Mouse (Mus musculus): ENCODE data around the gene Prkrip1. TPM values are rescaled to one million over a fixed set of nuclear protein-coding genes. Genes with fewer than 3 reads are reported as not detected.

Prkrip1 gene
- 19.4 and 67.8 TPM in 2 replicates for polyA plus RNA-seq (2012; ENCODE audit: insufficient read depth, low replicate concordance)

DNA sequence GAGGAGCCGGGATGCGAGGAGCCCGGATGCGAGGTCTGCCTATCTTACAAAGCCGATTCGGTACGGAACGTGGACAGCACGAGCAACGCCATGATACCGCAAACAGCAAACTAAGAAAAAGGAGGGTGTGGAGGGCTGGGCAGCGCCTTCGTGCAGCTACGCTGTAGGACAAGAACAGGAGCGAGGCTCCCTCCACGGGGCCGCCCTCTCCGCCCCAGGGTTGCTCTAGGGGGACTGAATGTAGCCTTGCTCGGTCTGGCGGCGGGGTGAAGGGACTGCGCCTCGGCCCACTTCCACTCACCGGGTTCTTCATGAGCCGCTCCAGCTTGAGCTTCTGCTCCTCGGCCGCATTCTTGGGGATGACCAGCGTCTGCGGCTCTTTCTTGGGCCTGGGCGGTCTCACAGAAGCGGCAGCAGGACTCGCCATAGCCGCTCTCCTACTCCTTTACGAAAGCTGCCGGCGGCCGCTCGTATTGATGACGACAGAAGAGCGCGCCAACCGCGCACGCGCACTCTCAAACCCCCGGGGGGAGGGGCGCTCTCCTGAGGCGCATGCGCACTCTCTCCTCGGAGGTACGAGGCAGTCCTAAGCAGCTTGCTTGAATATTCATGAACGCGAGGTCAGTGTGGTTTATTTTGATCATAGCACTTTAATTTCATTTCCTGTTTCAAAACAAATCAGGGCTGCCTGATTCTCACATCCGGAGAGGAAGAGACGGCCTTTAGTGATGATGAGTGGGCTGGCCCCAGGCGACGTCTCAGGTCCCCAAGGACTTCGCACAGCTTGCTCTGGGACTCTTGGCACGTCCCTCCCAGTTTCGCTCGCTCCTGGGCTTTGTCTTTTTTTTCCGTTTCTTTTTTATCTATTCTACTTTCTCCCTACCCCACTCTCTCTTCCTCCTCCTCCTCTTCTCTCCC lies at the start of gene Prkrip1:
Prkrip1 (minus strand) TSS at position 490 of the 918 bp plus-strand sequence.
- TF ChIP-seq FLI1 (IDR thresholded peaks at IDR 0.05; ENCODE audit: low read length) (peak; percentile 37; the same call in 1 of the 2 replicates), GATA1 (IDR thresholded peaks at IDR 0.05; ENCODE audit: borderline replicate concordance, low read length) (no peak)
- Histone ChIP-seq H3K4me3 (replicated peaks) (peak within 1 kb of the TSS; percentile 99), H3K4me1 (peaks cover 26% of the 10 kb centered on the region), H3K36me3 (replicated peaks; ENCODE audit: low read length) (peaks cover 36% of the 10 kb centered on the region), H3K9me3 (no peaks in the 10 kb centered on the region), H3K27me3 (replicated peaks) (peaks cover 4% of the 10 kb centered on the region)

DNA sequence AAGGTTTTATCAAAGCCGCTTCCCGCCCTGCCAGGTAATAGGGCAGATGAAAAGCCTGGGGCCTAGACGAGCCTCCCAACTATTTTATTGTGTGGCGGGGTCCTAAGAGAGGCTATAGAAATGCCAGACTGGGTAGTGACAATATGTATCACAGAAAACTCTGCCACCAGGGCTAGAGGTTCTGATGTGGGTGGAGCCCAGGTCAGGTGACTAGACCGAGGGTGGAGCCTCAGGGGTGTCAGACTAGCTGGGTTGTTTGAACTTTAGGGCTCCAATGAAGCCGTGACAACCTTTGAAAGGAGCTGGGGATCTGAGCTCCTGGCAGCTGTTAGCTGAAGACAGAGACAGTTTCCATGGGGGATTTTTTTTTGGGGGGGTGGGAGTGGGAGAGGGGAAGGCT lies 49.7 kb upstream of the Prkrip1 start:
- Histone ChIP-seq H3K36me3 (replicated peaks; ENCODE audit: low read length) (peaks cover 39% of the 10 kb centered on the region), H3K4me1 (peaks cover 40% of the 10 kb centered on the region), H3K27me3 (replicated peaks) (peaks cover 28% of the 10 kb centered on the region), H3K9me3 (no peaks in the 10 kb centered on the region), H3K4me3 (replicated peaks) (no peak overlapping the region)
- TF ChIP-seq GATA1 (IDR thresholded peaks at IDR 0.05; ENCODE audit: borderline replicate concordance, low read length), result no peak
- no peak for TF ChIP-seq FLI1 (IDR thresholded peaks at IDR 0.05; ENCODE audit: low read length)

DNA sequence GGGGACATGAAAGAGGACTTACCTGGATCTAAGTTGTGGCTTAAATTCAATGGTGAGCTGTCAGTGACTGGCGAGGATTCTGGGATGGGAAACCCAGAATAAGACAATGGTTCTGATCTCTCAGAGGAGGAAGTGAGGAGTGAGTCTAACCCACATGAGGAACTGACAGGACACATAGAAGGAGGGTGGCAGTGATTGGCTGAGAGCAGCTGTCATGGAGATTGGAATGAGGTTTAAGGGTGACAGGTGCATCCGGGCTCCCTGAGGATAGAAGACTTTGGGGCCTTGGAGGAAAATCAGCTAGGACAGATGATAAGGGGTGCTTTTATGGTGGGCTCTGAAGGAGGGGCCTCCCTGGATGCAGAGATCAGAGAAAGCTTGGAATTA lies 47.7 kb upstream of the Prkrip1 start, which contains the start of gene Sh2b2:
Sh2b2 (minus strand) TSS at position 105 of the 387 bp plus-strand sequence.
- Histone ChIP-seq H3K9me3 (no peaks in the 10 kb centered on the region), H3K4me1 (peaks cover 41% of the 10 kb centered on the region), H3K4me3 (replicated peaks) (peak within 1 kb of the TSS; percentile 92), H3K27me3 (replicated peaks) (peaks cover 41% of the 10 kb centered on the region), H3K36me3 (replicated peaks; ENCODE audit: low read length) (peaks cover 26% of the 10 kb centered on the region)
- TF ChIP-seq FLI1 (IDR thresholded peaks at IDR 0.05; ENCODE audit: low read length), result no peak

DNA sequence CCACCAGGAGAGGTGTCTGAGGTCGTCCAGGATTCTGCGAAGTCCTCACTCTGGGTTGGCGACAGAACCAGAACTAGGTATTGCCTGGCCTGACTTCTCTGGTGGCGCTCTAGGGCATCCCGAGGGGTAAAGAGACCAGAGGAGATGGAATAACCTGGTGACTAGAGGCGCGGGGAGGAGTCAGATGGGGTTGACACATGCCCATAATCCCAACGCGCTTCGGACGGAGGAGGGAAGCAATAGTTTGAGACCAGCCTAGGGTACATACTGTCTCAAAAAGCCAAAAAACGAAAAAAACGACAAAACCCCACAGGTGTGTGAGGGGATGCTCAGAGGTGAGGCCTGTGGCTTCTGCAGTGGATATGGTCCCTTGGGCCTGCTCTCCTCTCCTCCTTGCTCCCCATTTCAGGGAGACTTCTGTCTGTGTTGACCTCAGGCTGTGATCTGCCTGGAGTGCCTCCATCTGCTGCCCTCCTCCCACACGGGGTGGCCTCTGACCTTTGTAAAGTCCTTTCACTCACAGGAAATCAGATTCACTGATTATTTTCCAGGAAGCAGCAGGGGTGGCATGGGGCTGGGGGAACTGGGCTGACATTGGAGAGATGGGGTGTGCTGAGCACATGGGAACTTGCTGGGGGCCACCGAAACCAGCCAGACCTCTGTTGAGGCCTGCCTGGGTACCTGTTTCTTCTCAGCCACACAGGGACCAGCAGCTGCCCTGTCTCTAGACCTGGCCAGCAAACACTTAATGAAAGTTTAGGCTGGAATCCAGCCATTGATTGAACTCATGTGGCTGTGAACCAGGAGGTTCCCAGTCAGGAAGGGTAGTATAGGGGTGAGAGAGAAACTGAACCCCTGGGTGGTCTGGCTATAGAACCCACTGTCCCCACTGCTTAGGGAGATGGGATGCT lies 47.0 kb upstream of the Prkrip1 start:
- Histone ChIP-seq H3K4me3 (replicated peaks) (peak overlapping the region; percentile 92), H3K4me1 (peaks cover 41% of the 10 kb centered on the region), H3K36me3 (replicated peaks; ENCODE audit: low read length) (peaks cover 20% of the 10 kb centered on the region), H3K27me3 (replicated peaks) (peaks cover 45% of the 10 kb centered on the region), H3K9me3 (no peaks in the 10 kb centered on the region)
- TF ChIP-seq FLI1 (IDR thresholded peaks at IDR 0.05; ENCODE audit: low read length) (no peak), GATA1 (IDR thresholded peaks at IDR 0.05; ENCODE audit: borderline replicate concordance, low read length) (no peak)

DNA sequence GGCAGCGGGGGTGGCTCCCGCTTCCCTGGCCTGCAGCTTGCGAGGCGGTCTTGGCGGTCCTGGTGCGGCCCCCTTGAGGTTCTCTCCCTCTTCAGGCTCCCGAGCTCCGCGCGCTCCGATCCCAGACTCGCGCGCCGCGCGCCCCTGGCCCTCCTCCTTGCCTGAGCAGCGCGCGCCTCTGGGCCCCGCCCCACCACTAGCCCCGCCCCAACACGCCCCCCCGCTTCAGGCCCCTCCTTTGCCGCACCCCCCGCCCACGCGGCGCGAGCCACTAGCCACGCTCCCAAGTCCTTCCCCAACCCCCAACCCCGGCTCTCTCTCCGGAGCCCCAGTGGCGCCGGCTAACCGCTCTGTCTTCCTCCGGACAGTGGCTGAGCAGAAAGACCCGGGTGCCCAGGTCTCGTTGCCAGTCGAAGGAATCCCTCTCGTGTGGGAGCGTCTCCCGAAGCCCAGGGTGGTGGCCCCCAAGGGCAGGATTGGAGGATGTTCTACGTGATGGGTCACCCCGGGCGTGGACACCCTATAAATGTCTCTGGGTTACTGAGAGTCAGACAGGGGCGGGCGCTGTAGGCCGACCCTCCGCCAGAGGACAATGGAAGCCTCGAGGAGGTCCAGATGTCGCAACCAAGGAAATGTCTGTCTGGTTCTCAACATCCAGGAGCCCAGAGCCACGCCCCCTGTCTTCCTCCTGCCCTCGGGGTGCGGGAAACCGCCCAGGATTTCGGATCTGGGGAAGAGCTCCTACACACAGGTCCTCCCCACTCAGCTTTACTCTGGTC lies 46.2 kb upstream of the Prkrip1 start:
- Histone ChIP-seq H3K4me3 (replicated peaks) (peak overlapping the region; percentile 92), H3K27me3 (replicated peaks) (peaks cover 51% of the 10 kb centered on the region), H3K36me3 (replicated peaks; ENCODE audit: low read length) (peaks cover 13% of the 10 kb centered on the region), H3K4me1 (peaks cover 41% of the 10 kb centered on the region), H3K9me3 (no peaks in the 10 kb centered on the region)
- TF ChIP-seq FLI1 (IDR thresholded peaks at IDR 0.05; ENCODE audit: low read length) (no peak), GATA1 (IDR thresholded peaks at IDR 0.05; ENCODE audit: borderline replicate concordance, low read length) (no peak)

DNA sequence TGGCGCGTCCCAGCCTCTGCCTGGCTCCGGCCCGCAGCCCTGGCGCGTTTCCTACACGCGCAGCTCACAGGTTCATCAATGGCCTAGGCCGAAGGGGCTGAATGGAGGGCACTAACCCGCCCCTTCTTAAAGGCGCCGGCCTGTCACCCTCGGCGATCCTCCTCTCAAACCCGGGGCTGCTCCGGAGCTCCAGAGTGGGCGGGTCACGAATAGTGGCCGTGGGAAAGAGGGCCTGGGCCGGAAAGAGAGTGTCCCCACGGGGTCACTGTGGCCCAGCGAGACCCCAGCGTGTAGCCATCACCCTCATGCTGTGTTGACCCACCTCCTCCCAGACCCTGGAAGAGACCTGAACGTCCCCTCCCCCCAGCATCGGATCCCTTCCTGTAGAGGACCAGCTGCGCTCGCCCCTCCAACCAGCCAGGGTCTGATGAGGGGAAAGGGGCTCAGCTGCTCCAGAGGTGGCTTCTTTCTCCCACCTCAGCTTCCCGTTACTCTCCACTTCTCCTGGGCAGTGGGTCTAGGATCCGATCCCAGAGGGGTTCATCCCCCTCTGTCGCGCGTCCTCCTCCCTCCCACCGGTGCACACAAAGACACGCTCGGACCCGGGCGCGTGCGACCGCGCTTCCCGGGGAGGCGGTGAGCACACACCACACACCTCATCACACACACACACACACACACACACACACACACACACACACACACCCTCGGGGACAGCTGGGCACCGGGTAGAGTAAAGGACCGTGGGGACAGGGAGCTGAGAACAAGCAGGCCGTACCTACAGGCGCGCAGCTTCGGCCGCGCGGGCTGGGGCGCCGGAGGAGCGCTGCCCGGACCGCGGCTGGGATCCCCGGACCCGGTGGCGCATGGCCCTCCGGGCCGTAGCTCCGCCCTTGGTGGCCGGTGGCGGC lies 45.3 kb upstream of the Prkrip1 start:
- peaks cover 7% of the 10 kb centered on the region for H3K36me3 ChIP-seq (replicated peaks; ENCODE audit: low read length)
- peaks cover 51% of the 10 kb centered on the region for H3K27me3 ChIP-seq (replicated peaks)
- no peak for TF ChIP-seq FLI1 (IDR thresholded peaks at IDR 0.05; ENCODE audit: low read length)
- no peak for TF ChIP-seq GATA1 (IDR thresholded peaks at IDR 0.05; ENCODE audit: borderline replicate concordance, low read length)
- H3K9me3 ChIP-seq, result no peaks in the 10 kb centered on the region
- H3K4me1 ChIP-seq, result peaks cover 41% of the 10 kb centered on the region
- peak overlapping the region; percentile 92 for H3K4me3 ChIP-seq (replicated peaks)

DNA sequence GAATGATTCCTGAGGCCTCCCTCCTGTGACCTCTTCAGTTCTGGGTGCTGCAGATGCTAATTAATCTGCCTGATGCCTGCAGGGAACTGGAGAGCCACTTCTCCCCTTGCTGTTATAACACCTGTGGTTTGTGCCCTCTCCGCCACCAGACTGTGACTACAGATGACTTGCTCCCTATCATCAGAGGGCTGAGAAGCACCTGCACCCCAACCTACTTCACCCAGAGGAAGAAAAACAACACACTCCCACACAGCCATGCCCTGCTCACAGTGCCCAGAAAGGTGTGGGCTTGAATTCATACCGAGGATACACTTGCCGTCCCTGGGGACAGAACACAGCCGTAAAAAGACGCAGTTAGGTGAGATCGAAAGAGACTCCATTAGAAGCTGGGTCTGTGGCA lies 42.4 kb upstream of the Prkrip1 start:
- Histone ChIP-seq H3K36me3 (replicated peaks; ENCODE audit: low read length) (no peaks in the 10 kb centered on the region), H3K4me1 (peaks cover 50% of the 10 kb centered on the region), H3K4me3 (replicated peaks) (no peak overlapping the region), H3K9me3 (no peaks in the 10 kb centered on the region), H3K27me3 (replicated peaks) (peaks cover 70% of the 10 kb centered on the region)
- TF ChIP-seq GATA1 (IDR thresholded peaks at IDR 0.05; ENCODE audit: borderline replicate concordance, low read length) (no peak), FLI1 (IDR thresholded peaks at IDR 0.05; ENCODE audit: low read length) (no peak)

DNA sequence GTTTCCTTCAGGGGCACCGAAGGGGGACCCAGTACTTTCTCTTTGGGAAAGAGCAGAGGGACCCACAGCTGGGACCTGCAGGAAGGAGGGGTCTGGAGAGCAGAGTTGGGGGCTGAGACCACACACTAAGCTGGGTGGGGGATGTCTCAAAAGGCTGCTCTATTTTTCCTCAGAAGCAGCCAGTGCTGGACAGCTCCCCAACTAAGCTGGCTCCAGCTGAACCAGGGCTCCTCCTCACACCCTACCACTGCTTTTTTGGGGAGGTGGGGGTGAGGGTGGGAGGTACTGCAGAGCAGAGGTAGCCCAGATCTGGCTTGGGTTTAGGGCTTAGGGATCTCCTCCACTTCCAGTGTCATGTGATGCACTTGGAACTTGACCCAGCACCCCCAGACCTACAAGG lies 41.6 kb upstream of the Prkrip1 start:
- TF ChIP-seq GATA1 (IDR thresholded peaks at IDR 0.05; ENCODE audit: borderline replicate concordance, low read length) (no peak), FLI1 (IDR thresholded peaks at IDR 0.05; ENCODE audit: low read length) (no peak)
- no peak overlapping the region for H3K4me3 ChIP-seq (replicated peaks)
- peaks cover 67% of the 10 kb centered on the region for H3K27me3 ChIP-seq (replicated peaks)

More for the DNA sequence above, 41.6 kb upstream of the Prkrip1 start:
- no peaks in the 10 kb centered on the region for H3K9me3 ChIP-seq
- no peaks in the 10 kb centered on the region for H3K36me3 ChIP-seq (replicated peaks; ENCODE audit: low read length)
- peaks cover 47% of the 10 kb centered on the region for H3K4me1 ChIP-seq

All from megakaryocyte, embryonic 14.5 days (primary cell).